Mouse (Mus musculus) limb, embryonic 15.5 days (tissue): ENCODE measurements at regions not wholly inside any gene's neighbourhood (a gene's known extent, or its start where the extent isn't known, plus 50 kb on each side); places are given as distances from the start of the nearest gene placed in this dataset.
"Not testable (repeated sequence)": the region's sequence is repeated elsewhere in the genome, so short reads cannot be mapped to it uniquely, and the experiment has no call there.

Experiments used
- ATAC-seq: fragments of 200-750 bp; cut with Nextera tagmentation; 2 replicates; pipeline ENCODE4 v1.8.0; 2017; ENCODE audit warnings: low read depth, moderate TSS enrichment; ENCODE audit not compliant: insufficient number of reproducible peaks, low FRiP score, low TSS enrichment
- H3K27ac ChIP-seq: fragments of 300-500 bp; sonication (generic); 2 replicates; pipeline ENCODE4 v1.5.1; 2015; ENCODE audit warnings: moderate library complexity, mild to moderate bottlenecking, inconsistent platforms
- H3K27me3 ChIP-seq: fragments of 300-500 bp; sonication (generic); 2 replicates; pipeline ENCODE4 v1.6.1; 2015; ENCODE audit warnings: inconsistent platforms
- H3K36me3 ChIP-seq: fragments of 300-500 bp; sonication (generic); 2 replicates; pipeline ENCODE4 v1.6.1; 2015; ENCODE audit warnings: inconsistent platforms
- H3K4me1 ChIP-seq: fragments of 300-500 bp; sonication (generic); 2 replicates; pipeline ENCODE4 v1.6.1; 2015; ENCODE audit warnings: inconsistent platforms
- H3K4me2 ChIP-seq: fragments of 300-500 bp; sonication (generic); 2 replicates; pipeline ENCODE4 v1.6.1; 2015; ENCODE audit warnings: mild to moderate bottlenecking, inconsistent platforms
- H3K4me3 ChIP-seq: fragments of 300-500 bp; sonication (generic); 2 replicates; pipeline ENCODE4 v1.5.1; 2015; ENCODE audit warnings: mild to moderate bottlenecking, inconsistent platforms
- H3K9ac ChIP-seq: fragments of 300-500 bp; sonication (generic); 2 replicates; pipeline ENCODE4 v1.6.1; 2015; ENCODE audit warnings: inconsistent platforms
- H3K9me3 ChIP-seq: fragments of 300-500 bp; sonication (generic); 2 replicates; pipeline ENCODE4 v1.6.1; 2016; ENCODE audit warnings: inconsistent platforms
- WGBS: fragments of 180-500 bp; shearing (Covaris S2); methylation state at CpG from one replicate; pipeline ENCODE4 v1.1.7; 2015; 5-methylcytosine and 5-hydroxymethylcytosine counted together

DNA sequence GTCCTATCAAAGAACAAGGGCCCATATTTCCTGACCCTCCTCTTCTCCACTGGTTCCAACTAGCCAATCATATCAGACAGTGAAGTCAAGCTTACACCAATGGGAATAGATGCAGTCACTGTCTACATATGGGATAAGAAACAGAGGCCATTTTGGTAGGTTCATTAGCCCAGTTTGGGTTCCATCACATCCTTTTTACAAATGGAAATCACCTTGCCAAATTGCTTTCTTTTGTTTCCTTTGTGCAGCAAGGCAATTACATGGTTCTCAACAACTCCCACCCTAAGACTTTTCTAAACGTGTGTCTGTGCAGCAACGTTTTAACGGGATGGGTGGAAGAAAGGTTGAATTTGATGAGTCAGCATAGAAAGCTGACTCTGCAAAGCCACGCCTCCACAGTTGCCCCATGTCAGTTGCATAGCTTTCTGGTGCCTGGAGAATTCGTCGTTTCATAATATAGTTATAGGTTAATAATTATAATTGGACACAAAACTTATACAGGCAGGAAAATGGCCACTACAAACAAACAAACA lies 177.3 kb downstream of the Basp1 start:
- H3K4me2 ChIP-seq = no peak overlapping the region
- no peaks in the 10 kb centered on the region for H3K9me3 ChIP-seq
- H3K36me3 ChIP-seq = no peaks in the 10 kb centered on the region
- no peak overlapping the region for H3K27ac ChIP-seq
- no peaks in the 10 kb centered on the region for H3K4me1 ChIP-seq
- H3K9ac ChIP-seq = no peak overlapping the region
- ATAC-seq = no peak
- H3K27me3 ChIP-seq = no peaks in the 10 kb centered on the region
- 70% methylated on average over 6 of the region's 6 CpGs for WGBS
- no peak overlapping the region for H3K4me3 ChIP-seq

DNA sequence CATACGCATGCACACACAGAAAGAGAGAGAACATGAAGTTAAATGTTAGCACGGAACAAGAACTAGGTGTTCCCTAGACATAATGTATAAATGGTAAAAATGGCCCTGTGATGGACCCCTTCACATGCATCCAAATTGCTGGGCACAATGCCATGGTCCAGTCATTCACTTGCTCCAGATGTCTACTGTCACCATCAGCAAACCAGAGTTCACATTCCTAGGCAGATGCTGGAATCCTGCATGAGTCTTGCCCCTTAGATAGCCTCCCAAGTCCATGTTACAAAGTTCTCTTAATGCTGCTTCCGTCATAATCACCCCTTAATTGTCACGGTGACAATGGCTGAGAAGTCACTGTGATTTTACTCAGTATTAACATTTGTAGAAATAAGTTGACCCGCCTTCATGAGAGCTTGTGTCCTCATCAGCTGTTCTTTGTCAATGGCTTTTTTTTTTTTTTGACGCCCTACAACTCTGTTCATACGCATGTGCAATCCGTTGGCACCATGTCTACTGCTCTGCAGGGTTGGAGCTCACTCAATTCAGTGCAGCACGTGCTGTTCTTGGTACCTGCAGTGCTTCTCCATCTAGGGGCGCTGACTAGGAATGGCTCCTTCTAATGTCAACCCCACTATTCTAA lies 179.4 kb downstream of the Basp1 start:
- Histone ChIP-seq H3K4me1 (no peaks in the 10 kb centered on the region), H3K9me3 (no peaks in the 10 kb centered on the region), H3K27me3 (no peaks in the 10 kb centered on the region), H3K4me2 (no peak overlapping the region), H3K36me3 (no peaks in the 10 kb centered on the region), H3K27ac (no peak overlapping the region), H3K4me3 (no peak overlapping the region), H3K9ac (no peak overlapping the region)
- WGBS = 92% methylated on average over 10 of the region's 10 CpGs
- no peak for ATAC-seq

DNA sequence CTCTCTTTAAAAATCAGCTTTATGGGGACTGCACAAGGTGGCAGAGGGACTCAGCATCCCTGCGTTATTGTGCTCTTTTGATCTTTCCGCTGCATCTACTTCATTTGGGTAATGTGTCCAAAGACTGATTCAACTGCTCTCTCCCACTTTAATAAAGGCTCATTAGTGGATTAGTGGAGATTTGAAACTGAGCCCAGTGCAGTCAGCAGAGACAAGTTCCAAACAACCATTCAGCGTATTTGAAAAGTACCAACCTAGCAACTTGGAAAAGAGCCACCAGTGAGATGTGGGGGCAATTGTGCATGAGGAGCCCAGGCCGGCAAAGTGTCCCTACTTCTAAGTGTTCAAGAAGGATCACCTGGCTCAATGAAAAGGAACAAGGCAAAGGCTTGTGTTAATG lies 183.4 kb downstream of the Basp1 start:
- Histone ChIP-seq H3K36me3 (no peaks in the 10 kb centered on the region), H3K4me1 (peaks cover 3% of the 10 kb centered on the region; the same call in 1 of the 2 replicates)
- WGBS = 65% methylated on average over 4 of the region's 4 CpGs

DNA sequence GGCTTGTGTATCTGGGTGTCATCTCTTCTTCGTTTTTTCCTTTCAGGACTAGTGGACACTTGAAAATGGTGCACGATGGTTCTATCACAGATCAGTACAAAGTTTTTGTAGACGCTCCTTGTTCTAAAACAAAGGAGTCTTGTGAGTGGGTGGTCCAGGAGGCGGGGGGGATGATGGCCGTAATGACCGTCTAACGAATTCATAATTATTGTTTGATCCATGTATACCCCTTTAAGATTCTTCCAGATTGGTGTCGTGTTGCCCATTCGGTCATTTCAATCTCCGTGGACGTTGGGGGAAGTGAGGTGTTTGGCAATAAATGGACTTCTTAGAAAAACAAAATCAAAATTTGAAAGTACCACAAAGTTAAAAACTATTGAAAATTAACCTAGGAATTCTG lies 183.8 kb downstream of the Basp1 start:
- ATAC-seq = no peak
- Histone ChIP-seq H3K36me3 (no peaks in the 10 kb centered on the region), H3K4me1 (peaks cover 3% of the 10 kb centered on the region; the same call in 1 of the 2 replicates), H3K27ac (no peak overlapping the region), H3K4me2 (no peak overlapping the region), H3K4me3 (no peak overlapping the region), H3K9ac (no peak overlapping the region), H3K9me3 (no peaks in the 10 kb centered on the region), H3K27me3 (no peaks in the 10 kb centered on the region)
- 82% methylated on average over 11 of the region's 11 CpGs for WGBS

More for the DNA sequence above, 183.4 kb downstream of the Basp1 start:
- Histone ChIP-seq H3K9me3 (no peaks in the 10 kb centered on the region), H3K9ac (no peak overlapping the region), H3K4me3 (no peak overlapping the region), H3K4me2 (no peak overlapping the region), H3K27ac (no peak overlapping the region), H3K27me3 (no peaks in the 10 kb centered on the region)
- ATAC-seq = no peak

DNA sequence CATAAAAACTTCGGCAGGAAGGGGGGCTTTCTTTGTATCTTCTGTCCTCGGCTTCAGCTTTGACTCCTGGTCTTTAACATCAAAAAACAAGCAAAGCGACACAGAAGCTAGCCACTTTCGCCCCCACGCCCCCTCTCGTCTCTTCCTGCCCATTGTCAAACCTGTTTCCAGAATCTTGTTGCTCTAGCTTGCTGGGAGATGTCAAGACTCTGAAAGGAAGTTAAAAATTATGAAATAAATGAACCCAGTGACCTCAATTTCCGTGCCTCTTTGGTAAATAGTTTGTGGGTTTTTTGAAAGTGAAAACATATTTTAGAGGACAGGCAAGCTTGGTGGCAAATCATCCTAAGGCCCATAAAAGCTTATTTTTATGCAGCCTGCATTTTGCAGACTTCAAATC lies 186.1 kb downstream of the Basp1 start:
- H3K4me2 ChIP-seq = no peak overlapping the region
- no peaks in the 10 kb centered on the region for H3K27me3 ChIP-seq
- H3K9me3 ChIP-seq = no peaks in the 10 kb centered on the region
- ATAC-seq = no peak
- no peak overlapping the region for H3K9ac ChIP-seq
- no peaks in the 10 kb centered on the region for H3K36me3 ChIP-seq
- WGBS = 44% methylated on average over 7 of the region's 7 CpGs
- H3K4me1 ChIP-seq = peaks cover 3% of the 10 kb centered on the region; the same call in 1 of the 2 replicates
- H3K27ac ChIP-seq = no peak overlapping the region
- H3K4me3 ChIP-seq = no peak overlapping the region

DNA sequence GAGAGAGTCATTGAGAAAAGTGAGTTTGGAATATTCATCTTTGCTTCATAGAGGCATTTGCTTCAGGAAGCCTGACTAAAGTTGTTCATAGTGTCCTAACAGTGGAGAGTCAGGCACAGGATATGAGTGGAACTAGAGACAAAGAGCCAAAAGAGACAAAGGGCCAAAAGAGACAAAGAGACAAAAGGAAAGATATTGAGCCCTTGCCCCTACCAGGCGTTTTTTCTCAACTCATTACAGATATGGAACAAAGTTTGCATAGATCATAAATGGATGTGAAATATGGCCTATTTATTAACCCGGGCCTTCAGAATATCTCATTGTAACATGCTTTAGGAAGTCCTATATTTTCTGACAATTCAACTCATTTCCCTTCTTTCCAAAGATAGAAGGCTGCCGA lies 187.6 kb downstream of the Basp1 start:
- H3K9ac ChIP-seq = no peak overlapping the region
- no peak overlapping the region for H3K4me3 ChIP-seq
- no peaks in the 10 kb centered on the region for H3K36me3 ChIP-seq
- no peaks in the 10 kb centered on the region for H3K9me3 ChIP-seq
- H3K4me2 ChIP-seq = no peak overlapping the region
- H3K27me3 ChIP-seq = no peaks in the 10 kb centered on the region
- ATAC-seq = no peak
- 23% methylated on average over 3 of the region's 3 CpGs for WGBS
- H3K27ac ChIP-seq = no peak overlapping the region
- peaks cover 3% of the 10 kb centered on the region; the same call in 1 of the 2 replicates for H3K4me1 ChIP-seq

DNA sequence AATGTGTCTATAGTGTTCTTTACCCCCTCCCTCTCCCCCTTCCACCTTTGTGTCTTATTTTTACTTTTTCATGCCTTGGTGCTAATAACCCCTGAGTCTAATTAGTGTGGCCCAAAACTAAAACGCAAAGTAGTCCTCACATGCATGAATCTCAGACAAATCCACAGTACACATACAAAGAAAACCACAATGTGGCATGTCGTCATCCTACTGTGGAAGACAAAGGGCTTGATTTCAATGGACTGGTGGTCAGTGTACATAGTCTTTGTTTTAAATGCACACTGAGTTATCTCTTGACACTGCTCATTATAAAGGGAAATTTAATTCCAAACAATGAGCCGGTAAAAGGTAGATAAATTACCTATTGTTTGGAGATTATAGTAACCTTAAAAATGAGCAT lies 188.1 kb downstream of the Basp1 start:
- no peaks in the 10 kb centered on the region for H3K27me3 ChIP-seq
- 76% methylated on average over 3 of the region's 3 CpGs for WGBS
- no peaks in the 10 kb centered on the region for H3K36me3 ChIP-seq
- no peak for ATAC-seq
- no peak overlapping the region for H3K27ac ChIP-seq
- H3K4me3 ChIP-seq = no peak overlapping the region
- H3K9ac ChIP-seq = no peak overlapping the region
- no peaks in the 10 kb centered on the region for H3K9me3 ChIP-seq
- H3K4me1 ChIP-seq = peaks cover 3% of the 10 kb centered on the region; the same call in 1 of the 2 replicates
- no peak overlapping the region for H3K4me2 ChIP-seq

DNA sequence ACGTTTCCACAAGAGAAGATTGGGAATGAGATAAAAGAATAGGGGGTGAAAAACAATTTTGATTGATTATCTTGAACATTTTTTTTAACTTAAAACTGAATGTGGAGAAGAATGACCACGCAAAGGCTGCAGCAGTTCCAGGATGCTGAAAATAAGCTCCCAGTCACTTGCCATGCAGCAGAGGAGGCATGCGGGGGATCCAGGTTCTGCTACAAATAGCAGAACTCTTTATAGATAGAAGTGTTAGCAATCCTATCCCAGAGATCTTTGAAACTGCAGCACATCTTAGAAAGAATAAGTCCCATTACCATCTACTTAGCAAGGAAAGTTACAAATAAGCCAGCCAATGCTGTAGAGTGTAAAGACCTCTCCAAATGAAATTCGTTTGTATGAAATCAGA lies 191.8 kb downstream of the Basp1 start:
- H3K4me3 ChIP-seq = no peak overlapping the region
- H3K27me3 ChIP-seq = no peaks in the 10 kb centered on the region
- no peaks in the 10 kb centered on the region for H3K9me3 ChIP-seq
- no peak overlapping the region for H3K27ac ChIP-seq
- no peak for ATAC-seq
- no peak overlapping the region for H3K4me2 ChIP-seq
- 72% methylated on average over 4 of the region's 4 CpGs for WGBS
- H3K4me1 ChIP-seq = peaks cover 3% of the 10 kb centered on the region; the same call in 1 of the 2 replicates
- H3K36me3 ChIP-seq = no peaks in the 10 kb centered on the region
- no peak overlapping the region for H3K9ac ChIP-seq

DNA sequence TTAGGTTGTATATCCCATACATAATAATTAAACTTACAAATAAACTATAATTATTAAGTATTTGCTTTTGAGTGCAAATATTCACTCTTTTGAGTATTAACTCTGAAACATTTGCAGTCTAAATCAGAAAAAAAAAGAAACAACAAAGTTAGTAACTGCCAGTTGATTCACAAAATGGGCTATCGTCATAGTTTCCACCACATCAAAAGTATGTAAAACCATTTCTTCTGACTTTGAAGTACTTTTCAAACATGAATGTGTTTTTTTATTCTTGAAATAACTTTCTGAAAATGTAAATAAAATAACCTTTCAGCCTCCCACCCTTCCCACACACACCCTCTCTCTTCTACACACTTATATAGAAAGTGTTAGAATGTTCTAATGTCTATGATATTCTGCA lies 197.2 kb downstream of the Basp1 start:
- Histone ChIP-seq H3K4me2 (no peak overlapping the region), H3K4me1 (no peaks in the 10 kb centered on the region), H3K27me3 (no peaks in the 10 kb centered on the region), H3K9me3 (no peaks in the 10 kb centered on the region), H3K27ac (no peak overlapping the region), H3K4me3 (no peak overlapping the region), H3K36me3 (no peaks in the 10 kb centered on the region), H3K9ac (no peak overlapping the region)
- WGBS = 86% methylated on average over 1 of the region's 1 CpGs
- no peak for ATAC-seq

DNA sequence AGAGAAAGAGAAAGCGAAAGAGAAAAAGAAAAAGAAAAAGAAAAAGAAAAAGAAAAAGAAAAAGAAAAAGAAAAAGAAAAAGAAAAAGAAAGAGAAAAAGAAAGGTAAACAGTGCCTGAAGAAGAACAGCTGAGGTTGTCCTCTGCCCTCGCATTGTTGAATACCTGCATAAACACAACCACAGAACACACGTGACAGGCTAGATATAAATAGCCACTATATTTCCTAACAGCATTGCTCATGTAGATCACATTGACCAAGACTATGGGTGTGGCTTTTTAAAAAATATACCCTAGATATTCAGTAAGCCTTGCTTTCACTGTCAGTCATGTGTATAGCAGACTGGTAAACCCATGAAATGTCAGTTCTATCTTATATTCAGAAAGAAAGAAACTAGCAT lies 211.5 kb downstream of the Basp1 start:
- H3K27ac ChIP-seq = no peak overlapping the region
- H3K9ac ChIP-seq = no peak overlapping the region
- H3K9me3 ChIP-seq = no peaks in the 10 kb centered on the region
- ATAC-seq = no peak
- H3K4me2 ChIP-seq = no peak overlapping the region
- no peaks in the 10 kb centered on the region for H3K36me3 ChIP-seq
- H3K4me3 ChIP-seq = no peak overlapping the region
- no peaks in the 10 kb centered on the region for H3K4me1 ChIP-seq
- no peaks in the 10 kb centered on the region for H3K27me3 ChIP-seq
- 83% methylated on average over 3 of the region's 3 CpGs for WGBS

DNA sequence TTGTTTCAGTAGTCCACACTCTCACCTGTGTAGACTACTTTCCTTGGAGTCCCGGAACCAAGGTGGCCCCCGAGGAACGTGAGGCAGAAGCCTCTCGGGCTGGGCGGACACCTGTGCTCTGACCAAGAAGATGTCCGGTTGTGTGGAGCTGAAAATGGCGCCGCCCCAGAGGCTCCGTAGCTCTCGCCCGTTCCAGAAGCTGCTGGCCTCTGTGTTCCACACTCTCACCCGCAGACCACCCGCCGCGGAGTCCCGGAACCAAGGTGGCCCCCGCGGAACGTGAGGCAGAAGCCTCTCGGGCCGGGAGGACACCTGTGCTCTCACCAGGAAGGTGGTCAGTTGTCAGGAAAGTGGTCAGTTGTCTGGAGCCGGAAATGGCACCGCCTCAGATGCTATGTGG lies 213.3 kb downstream of the Basp1 start:
- H3K9ac ChIP-seq, H3K27me3 ChIP-seq, H3K4me3 ChIP-seq, ATAC-seq, H3K36me3 ChIP-seq, H3K9me3 ChIP-seq, H3K4me2 ChIP-seq, H3K4me1 ChIP-seq, H3K27ac ChIP-seq: not testable (repeated sequence)
- WGBS = 93% methylated on average over 23 of the region's 23 CpGs

DNA sequence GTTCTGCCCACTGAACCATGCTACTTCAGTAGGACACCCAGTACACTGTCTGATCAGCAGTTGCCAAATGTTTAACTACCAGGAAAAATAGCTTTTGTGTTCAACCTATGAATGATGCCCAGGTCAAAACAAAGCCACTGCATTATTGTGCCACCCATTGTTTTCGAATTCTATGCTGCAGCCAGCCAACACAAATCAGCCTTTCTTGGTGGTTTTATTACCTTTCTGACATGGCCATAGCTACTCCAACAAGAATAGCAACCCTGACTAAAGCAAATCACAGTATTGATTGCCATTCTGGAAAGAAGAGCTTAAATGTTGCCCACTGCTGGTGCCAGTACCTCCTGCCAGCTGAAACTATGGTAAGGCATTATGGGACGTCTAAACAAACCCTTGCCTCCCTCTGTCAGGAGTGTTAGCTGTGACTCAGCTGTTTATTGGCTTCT lies 225.7 kb downstream of the Basp1 start:
- Histone ChIP-seq H3K27me3 (no peaks in the 10 kb centered on the region), H3K4me2 (no peak overlapping the region), H3K4me3 (no peak overlapping the region), H3K9ac (no peak overlapping the region), H3K9me3 (no peaks in the 10 kb centered on the region), H3K4me1 (no peaks in the 10 kb centered on the region), H3K36me3 (no peaks in the 10 kb centered on the region), H3K27ac (no peak overlapping the region)
- WGBS = 63% methylated on average over 2 of the region's 2 CpGs
- ATAC-seq = no peak

DNA sequence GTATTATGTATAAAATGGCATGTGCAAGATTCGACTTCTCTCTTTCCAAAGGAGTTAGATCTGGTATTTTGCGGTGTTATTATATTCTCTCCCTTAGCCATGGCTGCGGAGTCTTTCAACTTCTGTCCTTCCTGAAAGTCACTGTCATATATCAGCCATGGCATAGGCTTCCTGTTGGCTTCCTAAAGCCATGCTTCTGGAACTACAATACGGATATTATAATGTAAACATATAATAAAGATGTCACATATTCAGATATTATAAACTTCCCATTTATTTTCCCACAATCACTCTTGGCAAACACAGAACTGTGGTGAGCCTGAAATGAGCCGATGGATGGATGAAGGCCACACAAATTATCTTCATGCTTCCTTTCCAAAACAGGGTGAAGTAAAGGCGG lies 240.8 kb downstream of the Basp1 start:
- H3K36me3 ChIP-seq = no peaks in the 10 kb centered on the region
- no peak overlapping the region for H3K27ac ChIP-seq
- H3K4me3 ChIP-seq = no peak overlapping the region
- H3K9ac ChIP-seq = no peak overlapping the region
- H3K9me3 ChIP-seq = no peaks in the 10 kb centered on the region
- no peaks in the 10 kb centered on the region for H3K27me3 ChIP-seq
- no peak for ATAC-seq
- H3K4me1 ChIP-seq = no peaks in the 10 kb centered on the region
- H3K4me2 ChIP-seq = no peak overlapping the region
- WGBS = 89% methylated on average over 6 of the region's 6 CpGs
